Mouse (Mus musculus) ovary, postnatal 36 days (tissue): ENCODE measurements around the gene Mon2.

Source experiments
- DNase-seq: peaks from one replicate; pipeline ENCODE4 v3.0.0; 2022; ENCODE audit warnings: low spot score, mixed read lengths

Gene Mon2

GRCm38 (mm10) chr10:122963463-122964240, 112.7 kb downstream of the Mon2 start:
- DNase-seq, result no peak

DNA sequence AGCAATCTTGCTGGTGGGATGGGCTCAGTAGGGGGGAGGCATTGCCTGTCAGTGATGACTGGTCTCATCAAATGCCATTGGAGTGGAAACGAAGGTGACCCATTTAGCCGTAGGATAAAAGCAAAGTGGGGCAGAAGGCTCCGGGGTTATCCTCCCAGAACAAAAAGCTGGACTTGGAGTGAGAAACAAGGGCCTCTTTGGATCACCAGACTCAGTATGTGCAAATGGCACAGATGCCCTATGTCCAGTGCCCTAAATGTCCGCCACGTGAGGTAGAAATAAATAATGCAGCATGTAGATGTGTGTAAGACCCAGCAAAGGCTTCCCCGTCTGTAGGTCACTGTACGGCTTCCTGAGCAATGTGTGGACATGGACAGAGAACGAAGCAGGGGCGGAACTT, 113.7 kb downstream of the Mon2 start:
- DNase-seq, result no peak

DNA sequence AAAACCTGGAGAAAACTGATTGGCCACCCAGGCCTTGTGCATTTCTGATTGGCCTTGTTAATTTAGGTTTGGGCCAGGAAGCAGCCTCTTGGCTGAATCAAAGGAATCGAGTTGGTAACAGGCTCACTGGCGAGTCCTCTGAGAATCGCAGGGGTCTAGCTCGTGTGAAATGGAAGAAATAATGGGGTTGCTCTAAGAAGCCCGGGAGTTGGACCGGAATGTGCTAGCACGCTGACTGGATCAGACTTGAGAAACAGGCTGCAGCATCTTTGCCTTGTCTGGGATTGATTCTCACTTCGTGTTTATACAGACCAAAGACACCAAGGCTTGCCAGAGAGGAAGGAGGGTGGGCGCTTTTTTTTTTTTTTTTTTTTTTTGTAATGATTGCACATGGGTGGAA, 114.8 kb downstream of the Mon2 start:
- no peak for DNase-seq

DNA sequence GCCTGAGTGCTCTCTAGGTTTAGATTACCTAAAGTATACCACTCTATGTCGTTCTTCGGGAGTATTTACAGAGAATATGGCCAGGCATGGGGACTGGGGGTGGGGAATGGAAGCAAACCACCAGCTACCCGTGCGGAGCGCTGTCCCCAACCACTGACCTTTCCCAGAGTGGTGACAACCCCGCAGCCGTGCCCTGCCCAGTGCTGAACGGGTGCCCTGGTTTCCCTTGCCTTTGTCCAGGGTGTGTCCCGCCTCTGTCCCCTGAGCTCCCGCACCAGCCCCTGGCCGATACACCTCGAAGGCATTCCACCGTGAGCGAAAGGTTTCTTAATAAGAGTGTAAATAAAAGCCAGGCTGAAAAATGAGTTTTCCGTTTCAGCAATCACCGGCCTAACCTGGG, 115.6 kb downstream of the Mon2 start:
- DNase-seq, result no peak

- no peak for DNase-seq
These were observed 116.1 kb downstream of the Mon2 start for GRCm38 (mm10) chr10:122960216-122960615.

DNA sequence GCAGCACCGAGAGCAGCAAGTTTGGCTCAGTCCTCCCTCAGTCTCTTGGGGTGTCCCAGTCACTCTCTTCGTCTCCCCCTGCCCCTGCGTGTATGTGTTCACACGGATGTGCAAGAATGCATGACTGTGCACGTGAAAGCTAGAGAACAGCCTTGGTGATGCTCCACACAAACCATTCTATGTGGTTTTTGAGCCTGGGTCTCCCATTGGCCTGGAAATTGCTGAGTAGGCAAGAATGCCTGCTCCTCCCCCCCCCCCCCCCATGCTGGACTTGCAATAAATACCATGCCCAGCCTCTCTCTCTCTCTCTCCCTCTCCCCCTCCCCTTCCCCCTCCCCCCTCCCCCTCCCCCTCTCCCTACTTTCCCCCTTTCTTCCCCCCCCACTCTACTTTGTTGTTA, 117.6 kb downstream of the Mon2 start:
- no peak for DNase-seq

GRCm38 (mm10) chr10:122957918-122958317, 118.4 kb downstream of the Mon2 start:
- no peak for DNase-seq

GRCm38 (mm10) chr10:122953576-122953975, 122.7 kb downstream of the Mon2 start:
- no peak for DNase-seq

GRCm38 (mm10) chr10:122950966-122951365, 125.3 kb downstream of the Mon2 start:
- DNase-seq, result no peak

GRCm38 (mm10) chr10:122944888-122945287, 131.4 kb downstream of the Mon2 start:
- no peak for DNase-seq

GRCm38 (mm10) chr10:122943824-122944223, 132.5 kb downstream of the Mon2 start:
- DNase-seq, result no peak

- no peak for DNase-seq
These were observed 133.5 kb downstream of the Mon2 start for GRCm38 (mm10) chr10:122942771-122943170.
